Mouse (Mus musculus) right cerebral cortex, postnatal 25 days (tissue): ENCODE measurements around the gene Zdhhc23.

ENCODE experiments used
- DNase-seq: peaks from one replicate; pipeline ENCODE4 v3.0.0; 2022

Zdhhc23 gene

DNA sequence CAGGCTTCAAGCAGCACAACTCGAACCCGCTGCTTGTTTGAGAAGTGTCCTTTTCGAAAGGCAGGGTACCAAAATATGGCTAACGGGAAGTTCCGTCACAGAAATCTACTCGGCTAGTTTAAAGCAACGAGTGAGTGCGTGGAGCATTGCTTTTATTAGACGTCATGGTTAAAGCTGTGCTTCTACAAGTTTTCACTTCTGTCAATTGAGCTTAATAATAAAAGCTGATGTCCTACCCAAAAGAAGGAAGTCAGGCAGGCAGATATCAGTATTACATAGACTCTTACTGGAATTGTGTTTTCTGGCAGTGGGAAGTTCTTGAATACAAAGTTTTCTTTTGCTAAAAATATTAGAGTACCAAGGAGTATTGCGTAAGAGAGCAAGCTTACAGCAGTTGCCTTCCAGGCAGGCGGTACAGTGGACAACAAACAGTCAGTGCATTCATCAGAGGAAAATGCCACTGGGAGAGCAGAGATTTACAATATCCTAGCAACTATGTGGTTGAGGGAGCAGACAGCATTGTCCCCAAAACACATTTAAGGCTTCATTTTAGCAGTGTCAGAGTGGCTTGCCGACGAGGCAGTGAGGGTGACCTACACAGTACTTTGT is 13.7 kb downstream of the Zdhhc23 start:
- no peak for DNase-seq

DNA sequence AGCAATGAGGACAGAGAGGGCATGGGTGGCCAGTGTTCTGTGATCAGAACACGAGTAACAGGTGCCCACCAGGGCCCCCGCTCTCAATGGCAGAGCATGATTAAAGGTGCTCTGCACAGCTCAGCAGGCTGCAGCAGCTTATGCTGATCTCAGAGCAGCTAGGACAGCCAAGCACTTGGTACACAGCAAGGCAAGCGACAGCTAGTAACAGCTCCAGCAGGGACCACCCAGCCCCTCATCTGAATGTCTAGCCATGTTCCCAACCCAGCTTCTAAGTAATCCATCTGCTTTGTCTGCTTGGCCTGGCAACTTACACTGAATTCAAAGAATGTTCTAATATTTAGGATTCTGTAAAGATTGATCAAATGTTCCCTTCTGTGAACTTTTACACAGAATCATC is 15.8 kb downstream of the Zdhhc23 start:
- no peak for DNase-seq

DNA sequence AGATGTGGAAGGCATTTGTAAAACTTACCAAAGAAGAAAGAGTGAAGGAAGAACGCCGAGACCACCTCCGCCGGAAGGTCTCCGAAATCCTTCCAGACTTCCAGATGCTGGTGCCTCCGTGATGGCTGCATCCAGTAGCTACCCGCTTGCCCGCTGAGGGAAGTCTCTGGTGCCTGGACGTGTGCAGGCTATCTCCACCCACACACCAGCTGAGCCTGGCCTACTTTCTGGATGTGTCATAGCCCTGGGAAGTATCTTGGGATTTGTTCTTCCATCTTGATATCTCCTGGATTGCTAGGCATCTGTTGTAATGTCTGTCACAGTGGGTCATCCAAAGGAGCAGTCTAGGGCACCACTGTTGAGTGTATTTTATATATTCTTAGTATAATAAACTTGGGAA is 16.3 kb downstream of the Zdhhc23 start:
- no peak for DNase-seq

DNA sequence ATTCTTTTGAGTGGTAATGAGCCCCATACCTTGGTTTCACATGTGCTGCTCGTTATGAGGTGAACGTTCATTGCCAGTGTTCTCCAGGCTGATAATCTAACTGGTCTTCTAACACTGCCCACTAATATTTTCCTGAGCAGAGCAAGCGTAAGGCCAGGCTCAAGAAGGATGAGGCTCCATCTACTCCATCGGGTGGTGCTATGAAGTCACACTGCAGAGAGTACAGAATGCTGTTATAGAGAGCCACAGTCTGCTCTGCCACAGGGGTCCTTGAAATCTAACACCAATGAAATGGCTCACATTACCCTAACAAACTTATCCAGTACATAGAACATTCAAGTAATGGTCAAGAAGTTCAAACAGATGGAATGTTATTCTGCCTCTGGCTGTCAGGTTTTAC is 21.6 kb downstream of the Zdhhc23 start:
- no peak for DNase-seq

DNA sequence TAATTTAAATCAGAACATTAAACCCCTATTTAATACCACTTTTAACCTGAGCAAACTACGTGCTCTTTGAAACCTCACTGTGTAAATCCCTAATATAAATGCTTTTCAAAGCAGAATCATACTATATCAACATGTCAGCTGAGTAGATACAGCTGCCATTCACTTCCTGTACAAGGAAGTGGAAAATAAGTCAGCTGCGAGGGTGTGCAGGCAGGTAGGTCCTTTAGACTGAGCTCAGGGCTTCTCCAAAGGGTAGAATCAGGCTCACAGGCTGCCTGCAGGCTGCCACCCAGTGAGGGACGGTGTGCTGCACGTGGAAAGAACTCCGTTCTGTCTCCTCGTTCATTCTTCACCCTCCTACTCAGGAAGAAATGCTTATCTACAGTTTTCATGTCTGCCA is 24.7 kb downstream of the Zdhhc23 start:
- no peak for DNase-seq

DNA sequence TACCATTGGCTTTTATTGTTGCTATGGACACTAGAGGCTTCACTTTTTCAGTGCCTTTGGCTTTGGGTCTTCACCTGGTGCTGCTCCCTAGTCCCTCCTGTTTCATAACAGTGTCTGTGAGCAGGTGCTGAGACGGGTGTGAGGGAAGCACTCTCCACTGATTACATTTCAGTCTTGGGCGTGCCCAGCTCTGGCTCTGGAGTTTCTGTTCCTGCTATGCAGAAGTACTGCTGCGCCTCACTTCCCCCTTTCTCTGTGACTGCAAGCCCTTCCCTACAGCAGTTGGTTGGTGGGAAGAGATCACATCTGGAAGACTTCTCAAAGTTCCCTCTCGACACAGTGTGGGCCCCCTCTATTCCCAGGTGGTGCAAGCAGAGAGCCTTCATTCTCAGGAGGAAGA is 28.0 kb downstream of the Zdhhc23 start:
- no peak for DNase-seq

DNA sequence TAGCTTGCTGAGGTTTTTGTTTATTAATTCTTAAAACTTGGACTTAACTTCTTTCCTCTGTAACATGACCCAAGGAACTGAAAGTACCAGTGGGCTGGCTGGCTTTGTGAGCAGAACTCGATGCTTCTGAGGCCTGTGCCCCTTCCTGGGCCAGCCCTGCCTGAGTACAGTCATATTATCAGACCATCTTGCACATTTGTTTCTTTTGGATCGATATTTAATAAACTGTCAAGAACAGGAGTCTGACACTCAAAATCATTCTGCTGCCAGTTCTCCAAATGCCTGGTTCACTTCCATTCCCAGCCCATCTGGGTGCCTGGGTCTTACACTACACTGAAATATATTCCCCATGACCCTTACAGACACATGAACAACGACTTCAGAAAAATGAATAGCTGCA is 33.7 kb downstream of the Zdhhc23 start:
- no peak for DNase-seq

DNA sequence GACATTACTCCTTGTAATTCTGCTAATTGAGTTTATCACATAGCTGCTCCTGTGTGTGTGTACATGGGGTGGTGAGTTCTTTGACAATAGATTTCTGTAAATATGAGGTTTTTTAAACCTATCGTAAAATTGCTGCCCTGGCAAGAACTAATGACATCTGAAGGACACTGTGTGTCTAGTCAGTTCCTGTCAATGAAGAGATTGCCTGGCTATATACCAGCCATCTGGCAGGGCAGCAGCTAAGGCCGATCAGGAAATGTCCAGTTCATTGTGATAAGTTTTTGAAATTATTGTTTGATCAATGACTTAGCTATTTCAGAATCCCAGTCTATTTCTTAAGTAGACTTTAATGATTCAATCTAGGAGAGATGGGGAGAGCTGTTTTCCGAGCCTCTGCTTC is 34.2 kb downstream of the Zdhhc23 start:
- DNase-seq: no peak

DNA sequence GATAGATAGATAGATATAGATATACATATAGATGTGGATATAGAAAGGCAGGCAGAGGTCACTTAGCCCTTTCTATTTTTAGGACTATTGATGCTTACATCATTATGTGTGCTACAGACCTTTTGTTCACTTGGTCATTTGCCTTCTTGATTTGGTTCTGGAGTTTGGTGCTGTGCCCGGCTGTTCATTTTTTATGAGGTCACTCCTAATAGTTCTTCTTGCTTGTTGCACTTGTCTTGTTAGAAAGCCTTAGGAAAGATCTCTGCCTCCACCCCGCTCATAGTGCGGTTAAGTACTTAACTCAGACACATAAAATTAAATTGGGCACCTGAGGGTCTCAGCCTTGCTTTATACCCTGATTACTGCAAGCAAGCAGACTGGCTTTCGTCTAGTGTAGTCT is 38.7 kb downstream of the Zdhhc23 start:
- DNase-seq: no peak

DNA sequence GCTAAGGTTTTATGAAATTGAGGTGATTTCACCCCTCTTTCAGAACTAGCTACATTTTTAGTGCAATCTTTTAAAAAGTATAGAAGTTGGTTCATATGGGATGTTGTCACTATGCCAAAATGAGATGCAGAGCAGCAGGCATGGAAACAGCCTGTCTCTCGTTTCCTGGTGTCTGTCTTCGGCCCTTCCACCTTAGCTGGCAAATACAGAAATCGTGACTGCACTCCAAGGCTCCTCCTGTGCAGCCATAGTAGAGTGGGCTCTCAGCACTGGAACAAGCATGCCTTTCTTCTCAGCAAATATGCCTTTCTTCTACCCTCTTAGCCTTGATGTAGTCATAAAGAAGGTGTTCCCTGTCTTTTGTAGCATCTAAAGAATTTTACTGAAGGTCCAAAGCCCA is 43.7 kb downstream of the Zdhhc23 start:
- DNase-seq: no peak

DNA sequence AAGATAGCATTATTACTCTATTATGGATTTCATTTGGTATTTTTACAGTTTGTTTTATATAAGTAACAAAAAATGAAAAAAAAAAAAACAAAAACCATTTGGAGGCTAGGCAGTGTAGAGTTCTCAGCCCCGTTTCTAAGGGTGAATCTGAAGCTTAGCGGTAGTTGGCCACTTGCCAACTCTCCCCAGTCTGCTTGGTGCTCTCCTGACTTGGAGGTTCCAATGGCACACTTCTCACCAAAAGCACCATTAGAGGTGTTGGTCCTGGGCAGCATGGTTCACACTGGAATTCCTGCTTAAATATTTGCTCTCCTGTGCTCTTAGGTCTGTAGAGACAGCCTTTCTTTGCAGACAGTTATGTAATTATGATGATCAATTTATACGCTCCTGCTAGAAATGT is 44.2 kb downstream of the Zdhhc23 start:
- DNase-seq: no peak

DNA sequence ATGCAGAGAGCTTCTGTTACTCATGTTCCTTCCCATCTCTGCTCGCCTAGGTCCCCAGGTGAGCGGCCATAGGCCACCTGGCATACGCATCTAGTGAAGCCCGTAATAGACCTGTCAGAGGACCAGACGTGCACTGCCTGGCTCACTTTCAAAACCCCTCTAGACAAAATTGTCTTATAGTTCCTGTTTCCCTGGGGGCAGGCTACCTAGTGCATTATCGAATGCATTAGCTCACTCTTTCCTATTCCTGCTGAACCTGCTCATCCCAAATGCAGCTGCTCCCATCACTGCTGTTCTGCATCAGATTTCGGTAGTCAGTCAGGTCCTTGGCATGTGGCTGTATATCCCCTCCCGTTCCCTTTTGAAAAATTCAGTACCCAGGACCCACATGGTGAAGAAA is 44.7 kb downstream of the Zdhhc23 start:
- no peak for DNase-seq

DNA sequence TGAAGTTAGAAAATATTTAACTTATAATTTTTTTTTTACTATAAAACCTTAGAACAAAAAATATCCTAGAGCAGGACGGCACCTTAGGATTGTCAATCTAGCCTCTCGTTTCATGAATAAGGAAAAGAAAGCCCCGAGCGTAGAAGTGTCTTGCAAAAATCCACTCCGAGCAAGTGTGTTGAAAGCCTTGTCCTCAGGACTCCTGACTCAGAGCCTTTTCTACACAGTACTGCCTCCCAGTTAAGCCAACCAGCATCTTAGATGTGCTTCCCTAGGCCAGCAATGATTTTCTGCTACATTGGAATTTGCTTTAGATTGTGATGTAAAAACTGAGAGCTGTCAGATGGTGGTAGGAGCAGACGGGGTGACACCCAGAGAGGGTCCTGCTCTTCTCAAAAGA is 46.5 kb downstream of the Zdhhc23 start:
- no peak for DNase-seq

DNA sequence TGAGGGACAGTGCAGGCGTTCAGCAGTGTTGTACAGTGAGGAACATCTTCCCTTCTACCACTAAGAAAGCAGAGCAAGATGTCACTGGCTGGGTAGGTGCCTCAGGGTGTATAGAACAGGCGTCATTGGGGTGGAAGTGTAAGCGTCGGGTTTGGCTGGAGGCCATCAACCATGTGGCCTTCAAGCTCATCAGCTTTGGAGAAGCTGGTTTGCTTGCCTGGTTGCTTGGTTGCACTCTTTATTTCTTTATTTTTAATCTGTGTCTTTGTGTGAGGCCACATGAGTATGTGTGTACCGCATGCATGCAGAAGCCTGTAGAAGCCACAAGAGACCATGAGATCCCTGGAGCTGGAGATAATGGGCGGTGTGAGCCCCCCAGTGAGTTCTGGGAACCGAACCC is 47.3 kb downstream of the Zdhhc23 start:
- DNase-seq: no peak

DNA sequence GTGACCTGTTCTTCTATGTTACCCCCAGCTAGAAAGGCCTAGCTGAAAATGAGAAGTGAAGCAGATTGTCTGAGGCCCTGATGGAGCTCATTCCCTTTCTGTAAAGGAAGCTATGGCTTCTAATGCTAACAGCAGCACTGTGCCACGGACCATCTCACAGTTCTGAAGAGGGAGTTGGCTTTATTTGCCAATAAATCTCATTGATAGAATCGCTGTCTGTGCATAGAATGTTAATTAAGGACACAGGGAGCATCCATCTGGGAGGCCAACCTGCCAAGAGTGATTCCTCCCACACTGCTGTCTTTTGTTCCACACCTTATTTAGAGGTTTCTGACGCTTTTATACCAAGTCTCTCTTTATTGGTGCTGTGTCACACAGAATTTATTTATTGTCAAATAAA is 48.1 kb downstream of the Zdhhc23 start:
- no peak for DNase-seq

DNA sequence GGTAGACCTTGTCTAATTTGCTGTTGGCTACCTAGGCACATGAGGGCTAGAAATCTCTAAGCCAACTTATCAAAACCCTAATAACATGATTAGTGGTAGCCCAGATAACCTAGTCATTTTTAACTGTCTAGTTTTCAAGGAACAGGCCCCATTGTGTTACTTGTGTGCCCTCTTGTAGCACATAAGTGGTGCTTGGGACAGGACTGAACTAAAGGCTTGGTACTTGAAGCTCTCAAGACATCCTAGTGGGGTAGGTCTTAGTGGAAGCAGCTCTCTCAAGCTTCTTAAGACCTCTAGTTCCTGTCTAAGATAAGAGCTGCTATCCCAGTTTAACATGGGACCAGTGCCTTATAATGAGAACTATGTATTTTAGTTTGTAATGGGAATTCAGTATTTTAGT is 49.0 kb downstream of the Zdhhc23 start:
- DNase-seq: no peak

DNA sequence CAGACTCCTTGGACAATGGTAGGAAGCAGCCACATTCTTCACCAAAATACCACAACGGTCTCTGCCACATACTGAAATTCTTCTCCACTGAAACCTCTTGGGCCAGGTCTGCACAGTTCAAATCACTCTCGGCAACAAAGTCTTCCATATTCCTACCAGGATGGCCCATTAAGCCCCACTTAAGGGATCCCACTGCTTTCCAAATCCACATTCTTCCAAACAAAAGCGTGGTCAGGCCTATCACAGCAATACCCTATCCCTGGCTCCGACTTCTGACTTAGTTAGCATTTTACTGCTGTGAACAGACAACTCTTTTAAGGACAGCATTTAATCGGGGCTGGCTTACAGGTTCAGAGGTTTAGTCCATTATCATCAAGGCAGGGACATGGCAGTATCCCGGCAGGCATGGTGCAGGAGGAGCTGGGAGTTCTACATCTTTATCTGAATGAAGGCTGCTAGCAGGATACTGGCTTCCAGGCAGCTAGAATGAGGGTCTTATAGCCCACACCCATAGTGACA is 53.2 kb downstream of the Zdhhc23 start, which contains the start of gene Qtrt2:
Gene Qtrt2, minus strand, starts transcription at position 469 of the 519 bp plus-strand sequence.
- DNase-seq: no peak

DNA sequence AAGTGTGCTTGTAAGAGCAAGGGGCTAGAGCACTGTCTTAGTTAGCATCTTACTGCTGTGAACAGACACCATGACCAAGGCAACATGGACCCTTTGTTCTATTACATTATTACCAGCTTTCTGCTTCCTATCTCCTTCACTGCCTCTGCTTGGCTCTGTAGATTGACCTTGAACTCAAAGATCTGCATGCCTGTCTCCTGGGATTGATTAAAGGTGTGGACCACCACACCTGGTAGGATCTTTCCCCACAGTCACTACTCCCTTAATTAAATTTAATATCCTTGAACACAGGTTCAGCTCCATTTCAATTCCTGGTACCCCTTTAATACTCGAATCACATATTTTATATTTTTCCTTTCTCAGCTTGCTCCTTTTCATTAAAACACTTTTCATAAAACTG is 53.7 kb downstream of the Zdhhc23 start:
- no peak for DNase-seq

DNA sequence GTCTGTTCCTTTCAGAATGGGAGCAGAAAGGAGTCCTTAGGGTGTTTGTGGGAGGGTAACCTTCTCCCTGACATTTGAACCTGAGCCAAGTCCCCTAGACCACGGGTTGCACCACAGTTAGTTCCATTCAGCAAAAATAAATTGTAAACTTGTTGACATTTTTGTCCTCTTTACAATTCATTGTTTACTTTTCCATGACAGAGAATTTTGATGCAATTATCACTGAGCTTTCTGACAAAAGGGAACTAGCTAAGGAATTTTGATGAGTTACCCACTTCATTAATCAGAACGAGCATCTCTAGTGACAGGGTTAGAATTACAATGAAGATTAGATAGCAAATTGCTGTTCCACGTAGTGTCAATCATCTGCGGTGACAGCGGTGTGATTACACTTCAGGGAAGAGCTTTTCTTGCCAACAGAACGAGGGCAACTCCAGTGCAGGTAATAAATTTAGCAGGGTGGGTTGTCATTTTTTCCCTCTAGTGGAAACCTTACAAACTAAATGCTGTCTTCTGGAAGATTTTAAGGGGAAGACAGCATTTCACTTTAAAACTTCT is 54.5 kb downstream of the Zdhhc23 start:
- no peak for DNase-seq

DNA sequence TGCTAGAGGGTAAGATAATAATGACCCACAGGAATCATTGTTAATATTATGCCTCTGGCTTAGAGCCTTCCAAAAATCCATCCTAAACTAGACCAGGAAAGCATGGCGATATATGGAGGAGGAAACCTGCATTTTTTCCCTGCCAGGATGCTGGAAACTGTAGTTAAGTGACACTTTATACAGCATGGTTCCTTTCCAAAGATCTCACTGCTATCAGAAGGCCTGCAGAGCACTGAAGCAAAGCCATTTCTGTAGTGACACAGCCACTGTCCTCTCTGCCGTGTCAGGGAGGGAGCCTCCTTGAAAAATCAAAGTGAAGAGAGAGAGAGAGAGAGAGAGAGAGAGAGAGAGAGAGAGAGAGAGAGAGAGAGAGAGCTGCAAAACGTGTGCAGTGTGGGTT is 57.0 kb downstream of the Zdhhc23 start:
- no peak for DNase-seq

DNA sequence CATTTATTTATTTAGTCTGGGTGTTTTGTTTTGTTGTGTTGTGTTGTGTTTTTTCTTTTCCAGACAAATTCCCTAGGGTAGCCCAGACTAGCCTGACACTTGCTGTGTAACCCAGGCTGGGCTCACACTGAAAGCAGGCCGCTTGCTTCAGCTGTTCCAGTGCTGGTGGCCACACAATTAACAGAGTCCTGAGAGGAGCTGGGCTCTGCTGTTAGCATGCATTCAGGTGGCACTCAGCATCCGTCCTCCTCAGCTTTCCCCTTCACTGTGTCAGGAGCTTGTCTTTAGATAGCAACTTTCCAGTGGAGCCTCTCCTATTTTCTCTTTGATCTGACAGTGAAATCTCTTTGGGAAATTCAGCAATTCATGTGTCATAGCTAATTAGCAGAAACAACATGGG is 57.6 kb downstream of the Zdhhc23 start:
- no peak for DNase-seq

DNA sequence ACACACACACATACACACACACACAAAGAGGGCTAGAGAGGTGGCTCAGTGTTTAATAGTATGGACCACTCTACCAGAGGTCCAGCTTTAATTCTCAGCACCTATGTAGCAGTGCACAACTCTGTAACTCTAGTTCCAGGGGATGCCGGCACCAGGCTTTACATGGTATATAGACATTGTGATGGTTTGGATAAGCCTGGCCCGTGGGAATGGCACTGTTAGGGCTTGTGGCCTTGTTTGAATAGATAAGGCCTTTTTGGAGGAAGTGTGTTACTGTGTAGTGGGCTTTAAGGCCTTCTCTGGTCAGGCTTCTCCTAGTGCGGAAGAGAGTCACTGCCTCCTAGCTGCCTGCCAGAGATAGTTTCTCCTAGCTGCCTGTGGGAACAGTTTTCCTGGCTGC is 60.7 kb downstream of the Zdhhc23 start:
- no peak for DNase-seq
